Mouse (Mus musculus): ENCODE measurements around the gene Magi3.

The Magi3 gene

DNA sequence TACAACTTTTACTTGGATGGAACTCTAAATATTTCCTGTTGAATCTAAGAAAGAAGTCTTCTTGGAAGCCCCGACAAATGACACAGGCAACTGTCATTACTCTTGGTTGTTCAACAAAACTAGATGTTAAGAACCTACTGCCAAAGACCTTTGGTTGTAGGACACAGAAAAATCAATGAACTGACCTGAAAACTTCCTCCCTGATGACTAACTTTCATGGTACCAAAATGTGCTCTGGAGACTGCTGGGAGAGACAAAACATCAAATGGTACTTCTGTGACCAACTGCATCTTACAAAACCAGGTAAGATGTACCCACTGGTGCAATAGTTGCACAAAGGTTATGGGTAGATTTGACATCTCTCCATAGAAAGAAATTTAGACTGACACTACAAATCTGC is 30.9 kb downstream of the Magi3 start:
- no peak for DNase-seq

DNA sequence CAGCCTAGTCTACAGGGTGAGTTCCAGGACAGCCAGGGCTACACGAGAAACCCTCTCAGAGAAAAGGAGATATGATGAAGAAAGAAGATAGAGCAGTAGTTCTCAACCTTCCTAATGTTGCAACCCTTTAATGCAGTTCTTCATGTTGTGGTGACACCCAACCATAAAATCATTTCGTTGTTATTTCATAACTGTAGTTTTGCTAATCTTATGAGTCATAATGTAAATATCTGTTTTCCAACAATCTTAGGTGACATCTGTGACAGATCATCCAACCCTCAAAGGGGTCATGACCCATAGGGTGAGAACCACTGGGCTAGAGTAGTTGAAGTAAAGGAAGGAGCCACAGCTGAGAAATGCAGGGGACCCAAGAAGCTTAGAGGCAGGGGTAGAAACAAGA is 35.9 kb downstream of the Magi3 start:
- DNase-seq: no peak

DNA sequence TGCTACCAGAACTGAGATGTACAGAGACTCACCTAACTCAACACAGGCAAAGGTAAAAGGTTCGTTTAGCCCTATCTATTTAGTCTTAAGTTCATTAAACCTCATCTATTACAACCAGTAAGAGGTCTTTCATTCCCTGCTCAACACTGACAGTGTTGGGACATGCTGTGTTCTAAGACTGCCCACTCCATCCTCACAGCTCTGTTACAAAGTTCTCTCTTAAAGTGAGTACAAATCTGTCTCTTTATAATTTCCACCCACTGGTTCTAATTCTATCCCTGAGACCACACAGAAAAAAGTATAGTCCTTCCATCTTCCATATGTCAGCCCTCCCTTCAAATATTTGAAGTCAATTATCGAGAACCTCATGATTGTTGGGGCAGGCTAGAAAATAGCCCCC is 36.5 kb downstream of the Magi3 start:
- DNase-seq: no peak

DNA sequence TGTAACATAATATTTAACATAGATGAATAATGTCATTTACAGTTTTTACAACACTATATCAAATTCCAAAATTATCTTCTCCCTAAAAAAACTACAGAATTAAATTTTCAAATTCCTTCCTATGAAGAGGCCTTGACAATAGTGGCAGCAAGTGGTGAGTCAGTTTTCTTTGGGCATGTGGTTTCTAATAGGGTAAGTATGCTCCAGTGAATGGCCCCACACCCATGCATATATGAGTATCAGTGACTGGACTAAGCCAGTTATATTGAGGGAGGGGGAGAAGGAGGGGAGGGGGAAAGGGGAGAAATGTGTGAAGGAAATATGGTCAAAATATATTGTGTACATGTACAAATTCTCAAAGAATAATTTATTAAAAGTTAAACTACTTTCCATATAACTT is 37.5 kb downstream of the Magi3 start:
- DNase-seq: no peak

DNA sequence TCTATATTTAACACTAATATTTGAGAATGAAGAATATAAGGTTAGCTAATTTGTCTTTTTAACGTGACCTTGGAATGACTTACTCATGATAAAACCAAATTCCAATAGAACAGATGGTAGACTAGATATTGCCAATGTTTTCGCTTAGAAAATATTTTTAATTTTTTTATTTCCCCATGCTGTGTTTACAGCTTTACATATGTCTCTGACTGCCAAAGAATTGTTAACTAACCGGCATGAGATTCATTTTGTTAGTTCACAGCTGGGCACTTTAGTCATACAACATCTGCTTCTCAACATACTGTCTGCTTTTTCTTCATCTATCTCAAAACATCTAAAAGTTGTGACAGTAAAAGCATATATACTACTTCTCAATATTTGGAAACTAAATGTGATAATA is 58.8 kb downstream of the Magi3 start:
- no peak for DNase-seq

DNA sequence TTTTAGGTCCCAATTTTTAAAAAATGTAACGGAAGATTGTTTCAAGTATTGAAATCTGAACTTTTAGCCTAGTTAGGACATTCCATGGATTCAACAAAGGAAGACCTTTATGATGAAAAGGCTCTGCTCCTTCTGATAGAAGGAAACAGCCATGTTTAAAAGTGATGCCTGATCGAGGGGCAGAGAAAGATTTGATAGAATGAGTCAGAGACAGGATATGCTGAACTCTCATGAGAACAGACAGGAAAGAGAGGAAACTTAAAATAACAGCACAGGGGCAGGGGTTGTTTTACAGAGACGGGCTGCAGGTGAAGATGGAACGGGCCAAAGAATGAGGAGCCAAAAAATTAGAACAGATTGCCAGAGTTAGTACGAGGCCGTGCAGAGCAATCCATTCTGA is 59.6 kb downstream of the Magi3 start:
- no peak for DNase-seq

DNA sequence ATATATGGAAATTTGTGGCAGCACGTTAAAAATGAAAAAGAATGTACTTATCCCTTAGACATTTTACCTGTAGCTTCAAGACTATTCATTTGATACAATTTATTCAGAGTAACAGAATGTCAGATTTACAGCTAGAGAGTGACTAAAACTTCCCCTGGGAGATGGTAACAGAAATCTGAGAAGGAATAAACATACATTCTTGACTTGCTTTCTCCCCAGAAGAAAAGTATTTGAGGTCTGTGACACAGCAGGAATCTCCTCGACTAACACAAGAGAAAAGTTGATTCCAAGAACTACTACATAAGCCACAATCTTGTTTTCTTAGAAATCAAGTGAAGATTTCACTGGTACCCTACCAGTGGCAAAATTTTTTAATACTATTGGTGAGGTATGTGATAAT is 70.0 kb downstream of the Magi3 start:
- DNase-seq: no peak

DNA sequence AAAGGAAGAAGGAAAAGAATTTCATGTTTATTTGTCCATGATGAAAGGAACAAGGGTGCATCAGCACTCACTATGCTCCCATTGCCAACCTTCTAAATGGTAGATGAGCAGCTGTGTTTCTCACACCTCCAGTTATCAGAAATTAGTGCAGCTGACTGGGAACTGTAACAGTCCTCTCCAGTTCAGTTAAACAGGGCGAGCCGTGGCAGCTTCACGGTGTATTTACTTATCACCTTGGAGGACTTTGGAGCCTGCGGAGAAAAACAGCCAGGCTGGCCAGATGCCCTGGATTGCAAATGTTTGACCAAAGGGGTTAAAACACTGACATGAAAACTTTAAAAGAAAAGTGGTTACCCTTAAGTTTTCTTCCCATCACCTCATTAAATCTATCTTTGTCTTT is 77.8 kb downstream of the Magi3 start:
- DNase-seq: peak; percentile 89

DNA sequence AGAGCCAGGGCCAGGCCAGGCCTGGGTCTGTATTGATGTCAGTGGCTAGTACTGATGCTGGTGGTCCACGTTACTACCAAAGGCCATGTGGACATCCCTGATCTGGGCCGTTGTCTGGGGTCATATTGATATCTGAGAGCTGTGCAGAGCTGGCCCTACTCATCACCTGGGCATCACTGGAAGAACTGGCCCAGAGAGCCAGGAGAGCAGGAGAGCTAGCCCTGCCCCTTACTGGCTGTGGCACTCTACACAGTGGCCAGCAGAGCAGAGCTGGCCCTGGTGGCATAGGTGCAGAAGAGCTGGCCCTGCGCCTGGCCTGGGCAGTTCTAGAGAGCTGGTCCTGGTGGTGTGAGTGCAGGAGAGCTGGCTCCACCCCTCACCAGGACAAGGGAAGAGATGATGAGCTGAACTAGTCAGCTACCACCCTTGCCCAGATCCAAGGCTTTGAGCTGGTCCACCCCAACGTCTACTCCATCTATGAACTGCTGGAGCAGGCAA is 81.2 kb downstream of the Magi3 start:
- peak in 1 of 2 experiments; percentile 32 for DNase-seq

DNA sequence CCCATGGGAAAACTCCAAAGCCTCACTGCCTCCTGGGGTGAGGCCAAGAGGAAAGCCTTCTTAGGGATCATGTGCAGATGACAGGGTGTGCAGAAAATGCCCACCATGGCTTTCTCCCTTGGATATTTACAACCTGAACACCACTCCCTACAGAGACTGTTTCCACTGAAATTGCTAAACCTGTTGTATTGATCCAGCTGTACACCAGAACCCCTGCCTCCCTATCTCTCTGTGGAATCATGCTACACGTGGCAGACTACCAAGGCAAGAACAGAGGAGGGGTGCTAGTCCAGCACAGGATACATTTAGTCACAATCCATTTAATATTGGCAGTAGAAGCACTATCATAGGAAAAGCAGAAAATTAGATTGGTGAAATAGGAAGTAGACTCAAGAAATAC is 94.5 kb downstream of the Magi3 start:
- DNase-seq: no peak

DNA sequence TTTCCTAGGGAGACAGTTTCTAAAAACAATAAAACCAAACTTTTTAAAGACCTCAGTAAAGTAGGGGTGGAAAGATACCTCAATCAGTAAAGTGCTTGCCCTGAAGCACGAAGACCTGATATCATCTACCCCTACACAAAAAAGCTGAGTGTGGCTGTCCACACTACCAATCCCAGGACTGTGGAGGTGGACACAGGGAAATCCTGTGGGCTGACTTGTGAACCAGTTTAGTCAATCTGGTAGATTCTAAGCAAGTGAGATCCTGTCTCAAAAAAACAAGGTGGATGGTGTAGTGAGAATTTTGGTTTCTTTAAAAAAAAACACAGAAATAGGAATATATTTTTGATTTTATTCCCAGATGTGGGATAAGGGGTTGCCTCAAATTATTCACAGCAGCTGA is 96.3 kb downstream of the Magi3 start:
- no peak for DNase-seq

DNA sequence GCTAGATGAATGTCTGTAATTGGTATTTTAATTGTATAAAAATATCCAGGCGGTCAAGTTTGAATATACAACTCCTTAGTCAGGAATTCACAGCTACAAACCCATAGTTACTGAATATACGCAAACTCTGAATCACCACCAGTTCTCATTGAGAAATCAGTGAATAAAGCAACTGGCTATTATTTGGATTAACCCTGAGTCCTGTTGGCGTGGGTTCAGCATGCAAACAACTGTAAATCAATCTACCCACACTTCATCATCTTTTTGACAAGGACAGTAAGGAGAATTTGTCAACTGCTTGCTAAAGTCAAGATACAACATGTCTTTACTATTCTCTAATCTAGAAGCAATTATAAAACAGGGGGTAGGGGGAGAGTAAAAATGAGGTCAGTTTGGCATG is 110.7 kb downstream of the Magi3 start:
- DNase-seq: no peak

DNA sequence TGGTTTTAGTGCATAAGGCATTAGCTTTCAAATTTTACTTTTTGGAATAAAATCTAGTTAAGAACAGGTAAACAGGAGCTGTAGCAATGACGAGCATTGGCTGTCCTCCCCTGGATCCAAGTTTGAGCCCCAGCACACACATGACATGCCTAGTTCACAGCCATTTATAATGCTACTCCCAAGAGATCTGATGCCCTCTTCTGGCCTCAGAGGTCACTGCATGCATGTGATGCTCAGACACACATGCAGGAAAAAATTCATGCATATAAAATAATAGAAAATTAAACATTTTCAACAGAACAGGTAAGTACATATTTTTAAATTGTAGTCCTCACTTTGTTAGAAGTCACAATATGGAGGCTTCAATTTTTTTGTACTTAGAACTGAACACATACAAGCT is 115.2 kb downstream of the Magi3 start:
- peak; percentile 65 to 73 for DNase-seq

DNA sequence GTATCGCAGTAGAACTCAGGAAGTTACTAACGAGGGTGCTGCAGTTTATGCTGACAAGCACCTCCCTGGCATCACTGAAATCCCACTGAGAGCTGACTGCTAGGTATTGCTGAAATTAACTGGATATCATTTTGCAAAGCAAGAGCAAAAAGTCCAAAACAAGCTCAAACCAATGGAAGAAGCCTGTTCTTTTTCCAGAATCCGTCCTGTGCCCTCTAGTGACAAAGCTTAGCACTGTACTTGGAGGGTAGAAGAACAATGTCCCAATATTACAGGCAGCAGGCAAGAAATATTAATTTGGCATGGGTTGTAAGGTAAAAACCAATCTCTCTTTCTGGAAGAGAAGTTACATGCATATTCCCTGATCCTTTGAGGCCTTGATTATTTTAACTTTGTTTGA is 118.5 kb downstream of the Magi3 start:
- DNase-seq: no peak

DNA sequence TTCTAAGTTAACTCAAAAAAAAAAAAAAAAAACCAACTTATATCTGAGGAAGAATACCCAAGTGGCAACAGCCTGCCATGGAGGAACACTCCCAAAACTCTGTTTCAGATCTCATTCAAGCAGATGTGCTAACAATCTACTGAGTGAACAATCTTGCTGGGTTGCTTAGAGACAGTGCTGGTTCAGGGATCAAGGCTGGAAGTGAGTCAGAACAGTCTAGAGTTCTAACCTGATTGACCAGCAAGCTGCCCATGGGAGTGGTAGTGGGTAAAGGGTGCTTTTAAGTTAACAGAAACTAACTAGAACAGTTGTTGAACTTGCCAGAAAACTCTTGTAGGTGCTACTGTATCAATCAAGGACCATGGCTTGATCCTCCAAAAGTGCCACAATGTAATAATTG is 118.9 kb downstream of the Magi3 start:
- no peak for DNase-seq

DNA sequence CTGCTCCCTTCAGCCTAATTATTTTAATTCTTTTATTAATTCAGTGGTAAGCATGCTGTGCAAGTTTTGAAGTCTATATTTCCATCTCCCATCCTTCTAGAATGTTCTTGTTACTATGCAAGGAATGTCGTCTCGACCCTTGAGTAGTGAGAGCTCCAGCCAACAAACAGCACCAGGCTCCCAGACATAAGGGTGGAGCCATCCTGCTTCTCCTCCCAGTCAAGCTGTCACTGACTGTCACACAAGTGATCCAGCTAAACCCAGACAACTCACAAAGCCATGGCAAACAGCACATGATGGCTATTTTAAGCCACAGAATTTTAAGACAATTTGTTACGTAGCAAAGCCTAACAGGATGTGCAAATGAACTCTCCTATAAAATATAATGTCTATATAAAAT is 124.2 kb downstream of the Magi3 start:
- no peak for DNase-seq

DNA sequence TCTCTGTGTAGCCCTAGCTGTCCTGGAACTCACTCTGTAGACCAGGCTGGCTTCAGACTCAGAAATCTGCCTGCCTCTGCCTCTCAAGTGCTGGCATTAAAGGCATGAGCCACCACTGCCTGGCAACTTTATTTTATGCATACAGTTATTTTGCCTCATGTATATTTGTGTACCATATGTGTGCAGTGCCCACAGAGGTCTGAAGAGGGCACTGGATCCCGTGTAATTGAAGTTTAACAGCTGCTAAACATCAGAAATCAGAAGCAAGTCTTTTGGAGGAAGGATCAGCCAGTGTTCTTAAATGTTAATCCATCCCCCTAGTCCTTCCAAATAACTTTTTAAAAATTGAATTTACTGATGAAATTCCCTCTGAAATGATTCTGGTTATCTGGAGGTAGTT is 125.5 kb downstream of the Magi3 start:
- DNase-seq: no peak

DNA sequence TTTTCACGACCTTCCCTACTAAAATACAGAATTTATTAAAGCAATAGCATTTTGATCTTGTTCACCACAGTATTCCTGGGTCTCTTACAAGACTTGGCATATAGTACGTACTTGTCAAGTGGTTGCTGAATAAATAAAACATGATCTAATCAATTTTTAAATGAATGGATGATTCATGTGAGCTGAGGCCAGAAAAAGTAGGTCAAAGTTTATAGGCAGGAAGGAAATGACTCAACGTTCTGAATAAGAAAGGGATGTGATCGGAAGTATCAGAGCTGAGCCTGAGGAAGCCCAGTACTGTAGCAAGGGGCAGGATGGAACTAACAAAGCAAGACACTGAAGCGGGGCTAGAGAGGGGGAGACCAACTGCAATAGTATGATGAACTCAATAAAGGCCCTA is 127.4 kb downstream of the Magi3 start:
- DNase-seq: no peak

DNA sequence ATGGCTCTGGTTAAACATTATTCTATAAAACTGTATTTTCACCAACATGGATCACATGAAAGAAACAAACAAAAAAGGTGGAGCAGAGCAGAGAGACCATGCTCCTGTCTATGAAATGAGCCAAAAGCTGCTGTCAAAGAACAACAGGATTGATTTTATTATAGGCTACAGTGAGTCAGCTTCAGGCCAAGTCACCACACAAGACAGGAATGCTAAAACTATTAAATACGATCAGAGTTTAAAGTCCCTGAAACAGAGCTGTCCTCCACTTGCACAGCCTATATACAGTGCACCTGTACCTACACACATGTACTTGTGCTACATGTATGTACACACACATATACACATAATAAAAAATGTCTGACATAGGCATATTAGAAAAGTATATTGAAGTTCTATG is 138.1 kb downstream of the Magi3 start:
- DNase-seq: no peak

DNA sequence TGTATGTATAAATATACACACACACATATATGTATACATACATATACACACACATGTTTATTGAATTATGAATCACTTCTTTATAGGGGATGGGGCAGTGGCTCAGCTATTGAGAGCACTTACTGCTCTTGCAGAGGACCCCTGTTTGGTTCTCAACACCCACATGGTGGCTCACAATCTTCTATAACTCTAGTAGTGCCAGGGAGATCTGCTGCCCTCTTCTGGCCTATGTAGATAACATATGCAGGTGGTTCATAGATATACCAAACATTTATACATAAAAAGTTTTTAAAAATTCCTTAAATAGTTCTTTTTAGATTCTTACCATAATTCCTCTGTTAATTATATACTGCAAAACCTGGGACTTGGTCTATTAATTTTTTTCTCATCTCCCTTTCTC is 141.4 kb downstream of the Magi3 start:
- no peak for DNase-seq

DNA sequence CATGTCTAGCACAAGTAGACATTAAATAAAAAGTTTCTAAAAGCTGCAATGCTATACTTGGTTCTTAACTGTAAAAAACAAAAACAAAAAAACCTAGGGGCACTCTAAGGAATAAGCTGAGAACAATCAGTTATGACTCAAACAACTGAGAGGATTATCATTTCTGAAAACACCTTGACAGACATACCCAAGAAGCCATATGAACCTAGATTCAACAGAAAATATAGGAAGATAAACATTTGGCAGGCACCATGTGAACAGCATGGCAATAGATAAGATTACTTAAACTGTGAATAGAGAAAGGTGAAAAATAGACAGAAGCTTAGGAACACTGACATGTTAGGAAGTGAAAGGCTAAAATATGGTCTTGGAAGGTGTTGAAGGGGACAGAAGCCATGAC is 150.8 kb downstream of the Magi3 start:
- no peak for DNase-seq

DNA sequence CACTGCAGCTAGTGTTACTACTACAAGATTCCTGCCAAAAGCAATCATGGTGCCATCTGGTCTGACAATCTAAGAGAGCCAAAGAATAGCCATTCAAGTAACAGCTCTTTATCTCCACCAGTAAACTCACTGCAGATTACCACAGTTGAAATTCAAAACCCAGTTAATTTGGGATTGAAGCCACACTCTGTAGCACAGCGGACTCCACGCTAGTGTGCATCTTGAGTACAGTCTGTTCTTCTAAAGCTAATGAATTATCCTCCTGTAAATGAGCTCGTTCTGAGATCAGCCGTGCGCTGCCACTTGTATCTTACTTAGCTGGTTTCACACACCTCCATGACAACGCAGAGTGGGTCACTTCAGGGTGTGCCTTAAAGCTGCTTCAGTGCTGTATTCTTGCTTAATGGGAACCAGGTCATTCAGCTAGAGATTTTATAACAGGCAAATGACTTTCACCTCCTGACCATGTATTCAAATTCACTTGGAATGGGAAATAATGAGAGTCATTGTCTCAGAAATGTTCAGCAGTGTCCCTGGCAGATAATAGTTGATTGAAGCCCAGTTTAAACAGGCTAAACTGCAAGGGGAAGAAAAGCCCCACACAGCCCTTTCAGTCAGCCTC is 161.1 kb downstream of the Magi3 start:
- no peak for DNase-seq

DNA sequence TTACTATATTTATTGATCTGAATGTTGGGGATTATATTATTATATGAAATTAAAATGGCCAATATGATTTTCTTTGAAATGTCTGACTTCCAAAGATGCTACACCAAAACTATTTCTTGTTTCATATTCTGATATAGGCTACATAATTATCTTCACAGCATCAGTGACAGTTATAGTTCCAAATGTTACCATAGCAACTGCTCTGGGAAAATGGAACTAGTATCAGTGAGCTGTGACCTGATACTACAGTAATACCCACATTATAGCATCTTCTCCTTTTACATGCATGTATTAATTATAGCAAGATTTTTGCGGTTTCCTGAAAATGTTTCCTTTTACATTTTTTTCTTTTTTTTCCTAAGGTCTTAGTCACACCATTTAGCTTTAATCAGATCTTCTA is 187.4 kb downstream of the Magi3 start:
- DNase-seq: no peak

DNA sequence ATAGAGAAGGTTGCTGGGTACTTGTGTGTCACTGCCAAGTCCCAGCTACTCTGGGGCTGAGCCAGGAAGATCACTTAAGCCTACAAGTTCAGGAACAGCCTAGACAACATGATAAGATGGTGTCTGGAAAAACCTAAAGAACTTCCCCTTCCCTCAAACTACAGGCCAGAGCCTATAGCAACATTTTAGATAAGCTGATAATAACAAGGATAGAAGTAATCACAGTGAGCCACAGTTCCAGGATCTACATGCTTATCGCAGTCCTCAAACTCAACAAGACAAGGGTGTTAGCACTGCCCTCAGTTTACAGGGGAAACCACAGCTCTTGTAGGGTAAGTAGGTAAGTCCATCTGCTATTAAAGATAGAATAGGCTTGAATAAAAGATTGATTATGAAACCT is 188.1 kb downstream of the Magi3 start:
- DNase-seq: no peak

DNA sequence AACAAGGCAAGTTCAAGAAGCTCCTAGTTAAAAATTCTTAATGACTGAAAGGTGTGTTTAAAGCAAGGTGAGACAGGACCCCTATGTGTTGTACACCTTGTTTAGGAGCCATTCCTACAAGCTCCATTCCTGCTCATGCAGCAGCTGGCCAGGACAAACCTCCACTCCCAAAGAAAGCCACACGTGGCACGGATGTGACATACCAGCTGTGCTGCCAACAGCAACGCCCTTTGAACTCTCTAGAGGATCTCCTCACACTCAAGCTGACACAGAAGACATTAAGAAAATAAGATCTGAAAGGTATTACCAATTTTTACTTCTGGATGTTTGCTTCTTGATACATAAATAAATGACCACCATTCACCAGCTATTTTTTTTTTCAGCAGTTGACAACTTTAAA is 193.2 kb downstream of the Magi3 start:
- DNase-seq: peak; percentile 48 to 57

DNA sequence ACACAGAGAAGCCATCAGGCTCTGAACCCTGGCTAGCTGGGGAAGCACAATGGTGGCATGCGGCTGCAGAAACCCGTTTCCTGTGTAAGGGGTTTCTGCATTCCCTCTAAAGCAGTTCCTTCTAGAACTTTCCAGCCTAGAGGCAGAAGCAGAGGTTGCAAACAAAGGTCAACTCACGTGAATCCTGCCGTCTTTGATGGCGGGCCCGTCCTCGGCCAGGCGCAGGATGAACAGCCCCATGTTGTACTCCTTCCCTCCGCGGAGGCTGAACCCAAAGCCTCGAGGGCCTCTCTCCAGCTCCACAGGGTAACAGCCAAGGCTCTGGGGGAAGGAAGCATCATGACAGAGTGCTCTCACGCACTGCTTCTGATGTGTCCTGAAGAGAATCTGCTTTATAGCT is 200.1 kb downstream of the Magi3 start:
- DNase-seq: no peak
